Mouse (Mus musculus) cortical plate, adult 2 months (tissue): ENCODE results near the gene Samd4. TPM values are rescaled to one million over a fixed set of nuclear protein-coding genes. Genes with fewer than 3 reads are reported as not detected.

Experiments used
- H3K27ac ChIP-seq: fragments of 200-500 bp; 2 replicates; pipeline ENCODE4 v1.5.1; 2012; ENCODE audit warnings: low read length, control low read depth, inconsistent platforms; ENCODE audit not compliant: insufficient read depth
- H3K4me1 ChIP-seq: fragments of 200-500 bp; 2 replicates; pipeline ENCODE4 v1.6.1; 2011; ENCODE audit warnings: low read length; ENCODE audit not compliant: control insufficient read depth, insufficient read depth
- H3K4me3 ChIP-seq: fragments of 200-500 bp; 2 replicates; pipeline ENCODE4 v1.5.1; 2011; ENCODE audit warnings: mild to moderate bottlenecking, low read length, control low read depth; ENCODE audit not compliant: insufficient read depth
- CTCF ChIP-seq: fragments of 200-500 bp; IDR thresholded peaks from 2 replicates; pipeline ENCODE4 v1.5.1; 2011; ENCODE audit warnings: mild to moderate bottlenecking, control low read depth, low read length; ENCODE audit not compliant: insufficient read depth; ENCODE audit errors: extremely low read depth
- POLR2A ChIP-seq: fragments of 200-500 bp; IDR thresholded peaks from 2 replicates; pipeline ENCODE4 v1.6.1; 2011; ENCODE audit warnings: mild to moderate bottlenecking, low read length, control low read depth; ENCODE audit not compliant: insufficient read depth; ENCODE audit errors: extremely low read depth
- polyA plus RNA-seq: library from polyadenylated mRNA; depleted of rRNA; stranded (reverse); fragments of >200 nt; gene quantifications from 2 replicates; pipeline ENCODE4 v1.2.3, GENCODE M21; 2012

The Samd4 gene
- polyA plus RNA-seq, 1 experiment: 14.0 TPM

- Histone ChIP-seq H3K4me1 (peaks cover 3% of the 10 kb centered on the region; the same call in 1 of the 2 replicates), H3K27ac (no peak overlapping the region), H3K4me3 (no peak overlapping the region)
- TF ChIP-seq CTCF (no peak), POLR2A (no peak)
Observed at GRCm38 (mm10) chr14:47032140-47032539, 149.5 kb downstream of the Samd4 start.

GRCm38 (mm10) chr14:47033423-47033822 is 150.8 kb downstream of the Samd4 start:
- no peak for TF ChIP-seq POLR2A
- Histone ChIP-seq H3K27ac (no peak overlapping the region), H3K4me1 (peaks cover 2% of the 10 kb centered on the region; the same call in 1 of the 2 replicates), H3K4me3 (no peak overlapping the region)

GRCm38 (mm10) chr14:47041699-47042098 is 159.0 kb downstream of the Samd4 start:
- H3K4me3 ChIP-seq: no peak overlapping the region
- TF ChIP-seq POLR2A: no peak
- no peak for TF ChIP-seq CTCF
- no peak overlapping the region for H3K27ac ChIP-seq
- H3K4me1 ChIP-seq: no peaks in the 10 kb centered on the region; the same call in none of the 2 replicates

GRCm38 (mm10) chr14:47049051-47049450 is 166.4 kb downstream of the Samd4 start:
- TF ChIP-seq CTCF (no peak), POLR2A (no peak)
- H3K27ac ChIP-seq: no peak overlapping the region
- H3K4me1 ChIP-seq: no peaks in the 10 kb centered on the region
- no peak overlapping the region for H3K4me3 ChIP-seq

- Histone ChIP-seq H3K4me1 (no peaks in the 10 kb centered on the region), H3K4me3 (no peak overlapping the region), H3K27ac (no peak overlapping the region)
- TF ChIP-seq CTCF (no peak), POLR2A (no peak)
Observed at GRCm38 (mm10) chr14:47051743-47052610, 169.3 kb downstream of the Samd4 start.

- TF ChIP-seq CTCF: no peak
- TF ChIP-seq POLR2A: no peak
- Histone ChIP-seq H3K4me3 (no peak overlapping the region), H3K27ac (no peak overlapping the region), H3K4me1 (no peaks in the 10 kb centered on the region)
Observed at GRCm38 (mm10) chr14:47053101-47053500, 170.4 kb downstream of the Samd4 start.

GRCm38 (mm10) chr14:47053824-47054223 is 171.2 kb downstream of the Samd4 start:
- TF ChIP-seq POLR2A (no peak), CTCF (no peak)
- Histone ChIP-seq H3K4me3 (no peak overlapping the region), H3K27ac (no peak overlapping the region), H3K4me1 (no peaks in the 10 kb centered on the region)

GRCm38 (mm10) chr14:47058969-47059368 is 176.3 kb downstream of the Samd4 start:
- no peak for TF ChIP-seq CTCF
- no peak overlapping the region for H3K4me3 ChIP-seq
- H3K27ac ChIP-seq: no peak overlapping the region
- H3K4me1 ChIP-seq: no peaks in the 10 kb centered on the region

- Histone ChIP-seq H3K27ac (no peak overlapping the region), H3K4me1 (no peaks in the 10 kb centered on the region; the same call in 1 of the 2 replicates), H3K4me3 (no peak overlapping the region)
- TF ChIP-seq CTCF (no peak), POLR2A (no peak)
Observed at GRCm38 (mm10) chr14:47065067-47065466, 182.4 kb downstream of the Samd4 start.

GRCm38 (mm10) chr14:47066901-47067300 is 184.2 kb downstream of the Samd4 start:
- TF ChIP-seq CTCF (no peak), POLR2A (no peak)
- no peak overlapping the region for H3K4me3 ChIP-seq
- no peaks in the 10 kb centered on the region; the same call in 1 of the 2 replicates for H3K4me1 ChIP-seq
- H3K27ac ChIP-seq: no peak overlapping the region
